Mouse (Mus musculus) olfactory bulb, adult 2 months (tissue): ENCODE measurements around the gene Oas2. TPM values are rescaled to one million over a fixed set of nuclear protein-coding genes. Genes with fewer than 3 reads are reported as not detected.
"Not testable (repeated sequence)": the region's sequence is repeated elsewhere in the genome, so short reads cannot be mapped to it uniquely, and the experiment has no call there.

Source experiments
- H3K27ac ChIP-seq: fragments of 200-500 bp; 2 replicates; pipeline ENCODE4 v1.5.1; 2012; ENCODE audit warnings: low read depth, low read length; ENCODE audit not compliant: insufficient read depth
- H3K4me1 ChIP-seq: fragments of 200-500 bp; 2 replicates; pipeline ENCODE4 v1.6.1; 2012; ENCODE audit warnings: low read length; ENCODE audit not compliant: control insufficient read depth, insufficient read depth
- H3K4me3 ChIP-seq: fragments of 200-500 bp; 2 replicates; pipeline ENCODE4 v1.5.1; 2012; ENCODE audit warnings: mild to moderate bottlenecking, low read depth, low read length, moderate library complexity; ENCODE audit not compliant: insufficient read depth
- CTCF ChIP-seq: fragments of 200-500 bp; IDR thresholded peaks from 2 replicates; pipeline ENCODE4 v1.5.1; 2012; ENCODE audit warnings: low read depth, mild to moderate bottlenecking, low read length, moderate library complexity; ENCODE audit not compliant: insufficient read depth
- POLR2A ChIP-seq: fragments of 200-500 bp; IDR thresholded peaks from 2 replicates; pipeline ENCODE4 v1.6.1; 2012; ENCODE audit warnings: mild to moderate bottlenecking, low read depth, low read length, moderate library complexity; ENCODE audit not compliant: insufficient read depth
- WGBS: fragments of 180-500 bp; shearing (Covaris S2); methylation state at CpG from one replicate; pipeline ENCODE4 v1.1.7; 2018; 5-methylcytosine and 5-hydroxymethylcytosine counted together
- polyA plus RNA-seq: library from polyadenylated mRNA; stranded (reverse); fragments of >200 nt; gene quantifications from 2 replicates; pipeline ENCODE4 v1.2.4, GENCODE M21; 2012; ENCODE audit warnings: low replicate concordance; ENCODE audit not compliant: missing spikeins, insufficient read depth, insufficient read length

Oas2 gene
- not detected in 2 replicates for polyA plus RNA-seq

DNA sequence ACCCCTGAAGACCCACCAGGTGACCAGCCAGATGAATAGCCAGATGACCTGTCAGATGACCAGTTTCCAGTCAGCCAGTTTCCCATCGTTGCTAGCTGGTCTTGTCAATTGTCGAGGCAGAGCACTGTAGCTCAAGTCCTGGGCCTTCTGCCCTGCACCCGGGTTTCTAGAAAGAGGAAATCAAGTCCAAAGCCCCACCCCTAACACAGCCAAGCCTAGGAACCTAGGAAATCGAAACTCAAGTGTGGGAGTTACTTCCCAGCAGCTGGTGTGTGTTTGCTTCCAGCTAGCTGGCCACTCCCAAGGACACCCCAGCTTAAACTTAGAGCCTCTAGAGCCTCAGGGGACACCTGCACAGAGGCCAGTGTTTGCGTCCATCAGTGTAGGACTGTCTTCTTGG lies at the start of gene Oas2:
Gene Oas2, minus strand, starts transcription at position 166 of the 400 bp plus-strand sequence.
- 65% methylated on average over 5 of the region's 5 CpGs for WGBS
- TF ChIP-seq POLR2A (no peak), CTCF (no peak)
- Histone ChIP-seq H3K4me1 (no peaks in the 10 kb centered on the region), H3K4me3 (no peak within 1 kb of the TSS), H3K27ac (no peak within 1 kb of the TSS)

DNA sequence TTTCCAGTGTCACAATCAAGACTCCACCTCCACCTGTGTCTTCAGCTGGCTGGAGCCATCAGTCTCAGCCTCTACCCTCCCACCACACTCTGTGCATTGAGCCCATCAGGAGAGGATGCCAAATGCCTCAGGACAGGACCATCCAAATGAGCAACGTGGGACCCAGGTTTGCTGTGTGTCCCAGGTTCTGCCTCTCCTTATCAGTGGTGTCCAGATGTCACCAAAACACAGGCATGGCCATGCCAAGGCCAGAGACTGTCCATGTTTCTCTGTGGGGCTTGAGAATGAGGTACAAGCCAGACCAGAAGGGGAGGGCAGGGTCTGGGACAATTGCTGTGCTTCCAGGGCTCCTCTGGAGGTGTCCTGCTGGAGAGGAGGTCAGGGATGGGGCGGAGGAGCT lies 49.3 kb upstream of the Oas2 start:
- H3K27ac ChIP-seq, H3K4me1 ChIP-seq, H3K4me3 ChIP-seq: not testable (repeated sequence)
- WGBS: 80% methylated on average over 2 of the region's 2 CpGs

DNA sequence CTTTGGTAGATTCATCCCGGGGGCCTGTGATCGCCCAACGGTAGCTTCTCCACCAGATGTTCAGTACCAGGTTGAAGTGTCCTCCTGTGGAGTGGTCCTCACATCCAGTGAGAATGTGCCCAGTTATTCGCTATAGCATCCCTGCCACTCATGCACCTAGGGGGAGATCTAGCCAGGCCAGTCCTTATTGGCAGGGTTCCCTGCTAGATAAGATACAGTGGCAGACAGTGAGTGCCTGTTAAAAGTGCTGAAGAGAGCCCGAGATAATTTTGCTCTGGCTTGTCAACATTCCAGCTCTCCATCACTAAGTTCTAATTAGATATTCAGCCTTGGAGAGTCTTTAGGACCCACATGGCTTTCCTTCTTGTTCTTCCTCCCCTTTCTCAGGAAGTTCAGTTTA lies 48.5 kb upstream of the Oas2 start:
- H3K4me1 ChIP-seq, H3K27ac ChIP-seq, H3K4me3 ChIP-seq: not testable (repeated sequence)
- 81% methylated on average over 5 of the region's 5 CpGs for WGBS

DNA sequence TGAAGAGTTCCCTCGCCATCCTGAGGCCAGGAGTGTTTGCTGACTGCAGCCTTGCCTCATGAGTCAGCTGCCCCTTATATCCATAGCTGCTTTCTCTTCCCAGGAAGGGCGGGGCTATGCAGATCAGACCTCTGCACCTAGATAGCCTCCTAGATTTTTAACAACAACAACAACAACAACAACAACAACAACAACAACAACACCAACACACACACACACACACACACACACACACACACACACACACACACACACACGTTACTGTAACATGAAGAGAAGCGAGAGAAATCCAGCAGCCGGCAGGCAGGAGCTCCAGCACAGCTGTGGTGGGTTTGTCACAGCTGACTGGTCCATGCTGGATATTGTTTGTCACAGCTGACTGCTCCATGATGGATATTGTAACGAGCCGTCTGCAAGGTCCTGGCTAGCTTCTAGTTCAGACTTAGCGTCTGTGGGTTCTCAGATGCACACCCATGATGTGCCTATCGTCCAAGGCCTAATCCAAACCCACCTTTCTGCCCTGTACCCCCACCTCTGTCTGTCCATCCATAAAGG lies 45.9 kb upstream of the Oas2 start, which contains the start of gene Oas1e:
Gene Oas1e, minus strand, starts transcription at position 51 of the 555 bp plus-strand sequence.
- not testable (repeated sequence) for H3K27ac ChIP-seq, H3K4me1 ChIP-seq, H3K4me3 ChIP-seq
- WGBS: 59% methylated on average over 9 of the region's 9 CpGs

DNA sequence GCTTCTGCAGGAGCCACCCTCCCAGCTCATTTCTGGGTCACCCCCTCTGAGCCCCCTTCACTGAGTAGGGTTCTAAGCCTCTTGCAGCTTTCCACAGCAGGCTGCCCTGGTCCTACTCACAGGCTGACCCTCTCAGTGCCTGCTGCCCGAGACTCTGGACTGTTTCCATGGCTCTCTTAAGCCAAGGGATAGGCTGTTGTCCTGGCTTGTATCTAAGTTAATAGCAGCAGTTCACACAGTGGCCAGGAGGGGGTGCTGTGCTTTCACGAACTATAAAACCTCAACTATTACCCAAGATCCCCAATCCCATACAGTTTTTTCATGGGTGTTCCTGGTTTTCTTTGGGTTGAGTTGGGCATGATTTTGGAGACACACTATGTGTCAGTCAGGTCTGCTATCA lies 43.4 kb upstream of the Oas2 start:
- TF ChIP-seq CTCF (peak; percentile 29; the same call in 1 of the 2 replicates), POLR2A (no peak)
- WGBS: 18% methylated on average over 2 of the region's 2 CpGs

DNA sequence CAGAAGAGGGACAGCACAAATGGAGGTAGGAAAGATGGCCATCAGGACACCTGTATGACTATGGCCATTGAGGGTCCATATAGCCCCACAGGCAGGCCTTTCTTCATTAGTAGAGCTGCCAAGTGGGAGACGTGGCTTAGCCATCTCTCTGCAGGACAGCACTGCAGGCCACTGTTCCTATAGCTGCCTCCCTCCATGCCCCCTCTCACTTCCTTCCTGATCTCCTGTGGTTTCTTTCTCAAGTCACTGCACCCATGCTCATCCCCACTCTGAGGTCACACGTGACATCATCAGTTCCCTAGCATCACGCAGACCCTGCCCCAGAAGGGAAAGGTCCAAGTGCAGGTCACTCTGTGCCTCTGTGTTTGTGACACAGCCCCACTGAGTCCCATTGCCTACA lies 37.4 kb upstream of the Oas2 start:
- TF ChIP-seq POLR2A (no peak), CTCF (no peak)
- Histone ChIP-seq H3K4me3 (no peak overlapping the region), H3K4me1 (no peaks in the 10 kb centered on the region), H3K27ac (no peak overlapping the region)
- 82% methylated on average over 3 of the region's 3 CpGs for WGBS

More for the DNA sequence above, 43.4 kb upstream of the Oas2 start:
- no peak overlapping the region for H3K4me3 ChIP-seq
- H3K27ac ChIP-seq: no peak overlapping the region
- H3K4me1 ChIP-seq: no peaks in the 10 kb centered on the region

DNA sequence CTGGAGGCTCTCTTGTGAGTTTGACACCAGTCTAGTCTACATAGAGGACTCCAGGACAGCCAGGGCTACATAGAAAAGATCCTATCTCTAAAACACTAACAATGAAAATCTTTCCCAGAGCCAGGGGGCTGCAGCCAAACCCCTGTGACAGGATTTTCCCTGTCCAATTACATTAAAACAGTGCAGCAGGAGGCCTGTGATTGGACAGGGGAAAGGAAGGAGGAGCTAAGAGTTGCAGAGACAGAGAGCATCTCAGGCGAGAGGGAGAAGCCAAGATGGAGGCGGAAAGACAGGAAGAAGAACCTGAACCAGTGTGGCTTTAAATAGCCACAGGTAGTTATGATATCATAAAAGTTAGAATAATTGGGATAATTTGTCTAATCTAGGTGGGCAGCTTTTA lies 32.8 kb upstream of the Oas2 start:
- H3K4me3 ChIP-seq: no peak overlapping the region
- no peak for TF ChIP-seq CTCF
- no peak for TF ChIP-seq POLR2A
- no peak overlapping the region for H3K27ac ChIP-seq
- whole genome bisulfite sequencing: 74% methylated on average over 2 of the region's 2 CpGs
- no peaks in the 10 kb centered on the region for H3K4me1 ChIP-seq

DNA sequence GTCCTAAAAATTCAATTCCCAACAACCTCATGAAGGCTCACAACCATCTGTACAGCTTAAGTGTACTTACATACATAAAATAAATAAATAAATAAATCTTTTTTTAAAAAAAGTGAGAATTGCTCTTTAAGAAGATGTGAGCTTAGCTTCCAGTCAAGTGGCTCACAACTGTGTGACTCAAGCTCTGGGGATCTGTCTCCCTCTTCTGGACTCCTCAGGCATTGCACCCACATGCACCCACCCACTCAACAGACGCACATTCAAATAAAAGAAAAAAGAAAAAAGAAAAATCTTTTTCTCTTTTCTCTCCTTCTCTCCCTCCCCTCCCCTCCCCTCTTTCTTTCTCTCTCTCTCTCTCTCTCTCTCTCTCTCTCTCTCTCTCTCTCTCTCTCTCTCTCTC lies 32.0 kb upstream of the Oas2 start:
- Histone ChIP-seq H3K4me3 (no peak overlapping the region), H3K27ac (no peak overlapping the region), H3K4me1 (no peaks in the 10 kb centered on the region)
- TF ChIP-seq POLR2A (no peak), CTCF (no peak)
- WGBS: 92% methylated on average over 1 of the region's 1 CpGs

DNA sequence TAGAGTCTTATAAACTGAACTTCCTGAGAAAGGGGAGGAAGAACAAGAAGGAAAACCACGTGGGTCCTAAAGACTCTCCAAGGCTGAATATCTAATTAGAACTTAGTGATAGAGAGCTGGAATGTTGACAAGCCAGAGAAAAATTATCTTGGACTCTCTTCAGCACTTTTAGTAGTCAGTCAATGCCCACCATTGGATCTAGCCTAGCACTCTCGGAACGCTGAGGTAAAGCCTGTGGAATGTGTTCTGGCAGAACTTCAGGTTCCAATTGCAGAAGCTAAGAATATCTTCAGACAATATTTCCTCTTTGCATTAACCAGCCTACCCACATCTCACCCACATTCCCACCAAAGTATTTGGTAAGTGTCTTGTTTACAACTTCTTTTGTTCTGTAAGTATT lies 30.3 kb upstream of the Oas2 start:
- H3K4me3 ChIP-seq: no peak overlapping the region
- WGBS: 33% methylated on average over 3 of the region's 3 CpGs
- no peaks in the 10 kb centered on the region for H3K4me1 ChIP-seq
- no peak overlapping the region for H3K27ac ChIP-seq
- TF ChIP-seq POLR2A (no peak), CTCF (no peak)

DNA sequence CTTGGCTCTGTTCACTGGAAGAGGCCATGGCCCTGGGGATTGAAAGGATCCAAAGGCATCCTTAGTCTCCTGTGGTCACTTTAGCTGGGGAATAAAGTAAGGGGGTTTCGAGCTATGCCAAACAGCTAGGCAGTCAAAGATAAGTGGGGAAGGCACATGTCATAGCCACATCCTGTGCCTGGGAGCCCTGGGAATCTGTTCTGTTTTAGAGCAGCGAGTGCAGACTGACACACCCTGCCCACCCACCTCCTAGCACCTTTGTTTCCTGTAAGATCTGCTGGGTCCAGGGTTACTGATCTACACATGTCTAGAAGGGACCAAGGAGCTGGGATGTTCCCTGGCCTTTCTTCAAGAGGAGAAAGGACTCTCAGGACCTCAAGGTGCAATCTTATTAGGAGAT lies 29.3 kb upstream of the Oas2 start:
- TF ChIP-seq CTCF: no peak
- TF ChIP-seq POLR2A: no peak
- WGBS: 79% methylated on average over 2 of the region's 2 CpGs
- no peak overlapping the region for H3K27ac ChIP-seq
- H3K4me1 ChIP-seq: no peaks in the 10 kb centered on the region
- H3K4me3 ChIP-seq: no peak overlapping the region
